Mouse (Mus musculus): ENCODE data around the gene Ccdc162.

Gene Ccdc162

DNA sequence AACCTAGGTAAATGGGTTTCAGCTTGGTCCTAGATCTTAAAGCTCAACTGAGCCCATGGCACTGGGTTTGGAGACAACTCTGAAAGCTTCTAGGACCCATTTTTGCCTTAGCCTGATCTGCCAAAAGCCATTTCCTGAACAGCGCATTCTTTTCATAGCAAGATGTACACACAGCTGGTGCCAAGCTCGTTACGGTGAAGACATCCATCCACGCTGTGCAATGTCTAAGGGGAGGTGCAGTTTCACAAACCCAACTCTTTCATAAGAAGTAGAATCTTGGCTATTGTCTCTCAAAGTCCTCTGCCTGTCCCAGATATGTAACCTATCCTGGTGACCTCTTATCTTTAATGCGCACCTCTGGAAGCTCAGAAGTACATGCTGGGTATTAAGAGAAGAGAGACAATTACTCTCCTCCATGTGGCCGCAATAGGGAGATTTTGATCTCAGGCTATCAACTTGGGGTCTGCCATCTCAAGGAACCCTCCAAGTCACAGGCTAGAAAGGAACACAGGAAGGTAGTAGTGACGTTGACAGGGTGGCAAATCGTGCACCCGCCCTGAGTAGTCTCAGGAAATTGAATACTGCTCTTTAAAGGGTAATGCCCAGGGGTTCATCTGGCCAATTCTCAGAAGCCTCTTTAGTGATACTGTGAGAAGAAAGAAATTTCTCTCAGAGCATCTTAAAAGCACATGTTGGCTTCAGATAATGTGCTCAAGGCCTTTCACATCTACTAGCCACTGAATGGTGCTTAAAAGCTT lies 81.0 kb downstream of the Ccdc162 start:
- no peak for DNase-seq (ENCODE audit: low read depth, low spot score)

GRCm38 (mm10) chr10:41633801-41634200 lies 82.6 kb downstream of the Ccdc162 start:
- DNase-seq (ENCODE audit: low read depth, low spot score), result no peak

DNA sequence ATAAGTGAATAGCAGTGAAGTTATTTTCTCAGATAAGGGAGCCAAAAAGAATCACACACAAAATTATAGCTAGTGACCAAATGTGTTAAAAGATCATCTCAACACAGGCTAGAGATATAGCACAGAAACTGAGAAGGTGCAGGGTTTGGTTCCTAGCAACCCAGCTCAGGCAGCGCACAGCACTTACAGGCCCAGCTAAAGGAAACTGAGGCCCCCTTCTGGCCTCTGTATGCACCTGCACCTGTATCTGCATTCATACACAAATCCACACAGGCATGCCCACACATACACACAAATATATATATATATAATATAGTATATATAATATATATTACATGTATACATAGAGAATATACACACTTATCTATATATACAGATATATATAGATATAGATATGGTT lies 84.4 kb downstream of the Ccdc162 start:
- DNase-seq (ENCODE audit: low read depth, low spot score), result peak; percentile 36

GRCm38 (mm10) chr10:41626996-41627395 lies 89.4 kb downstream of the Ccdc162 start:
- no peak for DNase-seq (ENCODE audit: low read depth, low spot score)

DNA sequence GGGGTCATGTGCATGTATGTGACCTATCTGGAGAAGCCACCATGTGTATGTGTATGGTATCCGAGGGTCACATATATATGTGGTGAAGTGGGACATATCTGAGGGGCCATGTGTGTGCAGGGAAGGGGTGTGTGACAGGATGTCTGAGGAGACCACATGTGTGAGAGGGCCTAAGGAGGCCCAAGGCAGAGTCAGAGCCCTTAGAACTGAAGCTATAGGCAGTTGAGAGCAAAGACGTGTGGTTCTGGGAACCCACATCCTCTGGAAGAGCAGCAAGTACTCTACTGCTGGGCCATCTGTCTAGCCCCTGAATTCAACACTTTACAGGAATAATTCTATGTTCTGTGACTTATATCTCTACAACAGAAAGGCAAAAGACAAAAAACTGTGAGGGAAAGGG lies 96.4 kb downstream of the Ccdc162 start:
- no peak for DNase-seq (ENCODE audit: low read depth, low spot score)

DNA sequence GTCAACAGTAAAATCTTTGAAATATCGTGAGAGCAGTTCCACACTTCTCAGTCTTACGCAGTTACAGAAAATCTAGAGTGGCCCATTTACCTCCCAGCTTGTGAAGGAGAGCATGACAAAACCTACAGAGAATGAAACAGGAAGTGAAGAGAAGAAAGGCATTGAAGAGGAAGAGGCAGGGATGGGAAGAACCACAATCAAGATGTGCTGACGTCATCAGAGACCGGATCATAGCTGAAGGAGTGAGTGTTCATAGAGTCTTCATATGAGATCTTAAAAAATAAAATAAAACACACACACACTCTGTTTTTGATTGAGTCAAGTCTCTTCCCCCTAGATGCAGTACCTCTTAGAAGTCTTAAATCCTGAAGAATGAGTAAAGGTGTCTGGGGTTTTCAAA lies 100.9 kb downstream of the Ccdc162 start:
- DNase-seq (ENCODE audit: low read depth, low spot score), result peak; percentile 25

DNA sequence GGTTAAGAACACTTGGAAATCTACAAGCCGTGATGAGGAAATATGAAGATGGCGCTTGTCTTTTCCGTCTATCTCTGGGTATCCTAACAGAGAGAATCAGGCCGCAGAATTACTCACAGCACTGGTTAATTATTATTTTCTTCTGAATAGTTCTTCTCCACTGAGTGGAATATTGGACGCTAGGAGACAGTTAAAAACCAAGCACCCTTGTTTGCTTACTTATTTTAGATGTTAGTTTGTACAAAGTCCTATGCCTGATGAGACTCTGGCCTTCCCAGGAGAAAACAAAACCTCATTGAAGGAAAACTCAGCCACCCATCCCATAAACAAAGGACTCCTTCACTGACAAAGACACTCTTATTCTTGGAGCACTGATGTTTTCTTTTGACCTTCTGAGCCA lies 104.5 kb downstream of the Ccdc162 start:
- no peak for DNase-seq (ENCODE audit: low read depth, low spot score)

GRCm38 (mm10) chr10:41609475-41609874 lies 107.0 kb downstream of the Ccdc162 start:
- DNase-seq (ENCODE audit: low read depth, low spot score), result no peak

GRCm38 (mm10) chr10:41608485-41608884 lies 107.9 kb downstream of the Ccdc162 start:
- DNase-seq (ENCODE audit: low read depth, low spot score), result no peak

GRCm38 (mm10) chr10:41602667-41603066 lies 113.8 kb downstream of the Ccdc162 start:
- DNase-seq (ENCODE audit: low read depth, low spot score), result no peak

- DNase-seq (ENCODE audit: low read depth, low spot score), result no peak
These were observed 114.4 kb downstream of the Ccdc162 start for GRCm38 (mm10) chr10:41601898-41602545.

- DNase-seq (ENCODE audit: low read depth, low spot score), result no peak
These were observed 115.1 kb downstream of the Ccdc162 start for GRCm38 (mm10) chr10:41601302-41601701.

- no peak for DNase-seq (ENCODE audit: low read depth, low spot score)
These were observed 117.4 kb downstream of the Ccdc162 start for GRCm38 (mm10) chr10:41599051-41599450.

- no peak for DNase-seq (ENCODE audit: low read depth, low spot score)
These were observed 118.2 kb downstream of the Ccdc162 start for GRCm38 (mm10) chr10:41598221-41598620.

- peak; percentile 87 for DNase-seq (ENCODE audit: low read depth, low spot score)
These were observed 120.9 kb downstream of the Ccdc162 start for GRCm38 (mm10) chr10:41595550-41595949.

DNA sequence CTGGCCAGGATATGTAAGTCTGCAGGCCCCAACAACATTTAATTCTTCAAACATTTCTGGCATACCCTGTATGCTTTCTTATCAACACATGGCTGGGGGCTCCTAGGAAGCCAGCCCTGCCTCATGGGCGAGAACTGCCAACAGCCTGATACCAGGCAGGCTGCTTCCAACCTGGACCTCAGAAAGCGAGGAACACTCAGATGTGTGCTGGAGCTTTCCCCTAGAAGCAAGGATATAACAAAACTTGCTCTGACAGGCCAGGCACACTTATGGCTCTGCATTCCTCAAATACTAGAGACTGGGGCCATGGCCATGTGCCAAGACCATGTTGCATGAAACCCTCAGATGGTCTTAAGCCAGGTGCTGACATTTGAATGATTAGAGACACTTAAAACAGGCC lies 121.5 kb downstream of the Ccdc162 start:
- no peak for DNase-seq (ENCODE audit: low read depth, low spot score)

DNA sequence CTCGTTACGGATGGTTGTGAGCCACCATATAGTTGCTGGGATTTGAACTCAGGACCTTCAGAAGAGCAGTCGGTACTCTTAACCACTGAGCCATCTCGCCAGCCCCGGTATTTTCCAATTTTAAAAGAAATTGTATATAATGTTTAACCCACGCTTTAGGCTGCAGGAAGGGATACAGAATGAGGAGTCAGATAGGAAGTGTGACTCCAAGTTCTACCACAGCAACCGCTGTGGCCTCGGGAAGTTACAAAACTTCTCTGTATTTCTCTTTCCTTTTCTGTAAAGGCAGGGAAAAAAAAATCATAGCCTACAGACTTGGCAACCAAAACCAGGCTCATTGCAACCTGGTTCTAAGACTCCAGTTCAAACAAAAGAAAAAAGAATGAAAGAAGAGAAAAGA lies 122.0 kb downstream of the Ccdc162 start:
- no peak for DNase-seq (ENCODE audit: low read depth, low spot score)

GRCm38 (mm10) chr10:41588616-41589015 lies 127.8 kb downstream of the Ccdc162 start:
- DNase-seq (ENCODE audit: low read depth, low spot score), result no peak

DNA sequence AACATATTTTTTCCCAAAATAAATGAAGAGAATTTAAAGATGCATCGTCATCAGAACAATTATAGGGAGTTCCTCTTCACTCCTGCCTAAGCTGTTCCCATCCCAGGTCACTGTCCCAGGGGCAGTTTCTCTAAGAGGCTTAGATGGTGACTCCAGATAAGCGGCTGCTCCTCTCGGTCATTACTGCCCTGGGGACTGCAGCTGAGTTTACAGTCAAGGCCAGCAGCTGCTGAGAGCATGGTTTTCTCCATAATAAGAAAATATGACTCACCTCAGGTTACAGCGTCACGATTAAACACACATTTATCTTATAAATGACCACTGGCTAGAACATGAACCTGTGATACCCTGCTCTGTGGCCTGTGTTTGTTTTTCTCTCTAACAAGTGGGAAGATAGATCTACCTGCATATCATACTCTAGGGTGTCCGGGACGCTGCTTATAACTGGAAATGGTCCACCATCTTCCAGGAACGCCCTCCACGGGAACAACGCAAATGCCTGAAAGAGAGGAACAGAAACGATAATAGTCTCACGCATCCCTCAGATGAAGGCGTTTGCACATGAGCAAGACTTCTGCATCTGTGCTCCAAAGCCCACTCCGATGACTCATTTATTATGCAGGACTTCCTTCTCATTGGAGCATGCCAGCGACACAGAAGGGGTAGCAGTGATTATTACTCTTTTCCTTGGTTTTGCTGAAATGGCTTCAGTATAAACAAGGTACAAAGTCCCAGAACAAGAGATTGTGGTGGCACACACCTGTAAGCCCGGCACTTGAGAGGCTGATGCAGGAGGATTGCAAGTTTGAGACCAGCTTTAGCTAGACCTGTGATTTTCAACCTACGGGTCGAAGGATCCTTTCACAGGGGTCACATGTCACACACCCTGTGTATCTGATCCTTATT lies 129.2 kb downstream of the Ccdc162 start:
- no peak for DNase-seq (ENCODE audit: low read depth, low spot score)

GRCm38 (mm10) chr10:41583383-41583782 lies 133.1 kb downstream of the Ccdc162 start:
- DNase-seq (ENCODE audit: low read depth, low spot score), result no peak

- DNase-seq (ENCODE audit: low read depth, low spot score), result no peak
These were observed 133.5 kb downstream of the Ccdc162 start for GRCm38 (mm10) chr10:41582901-41583361.

- DNase-seq (ENCODE audit: low read depth, low spot score), result no peak
These were observed 136.0 kb downstream of the Ccdc162 start for GRCm38 (mm10) chr10:41580441-41580840.
